Mouse (Mus musculus) retina, postnatal 1 day (tissue): ENCODE data around the gene Gm20708.

Experiments
- DNase-seq: peaks from one replicate; pipeline ENCODE4 v3.0.0-alpha.2; 2012

Gm20708 gene

DNA sequence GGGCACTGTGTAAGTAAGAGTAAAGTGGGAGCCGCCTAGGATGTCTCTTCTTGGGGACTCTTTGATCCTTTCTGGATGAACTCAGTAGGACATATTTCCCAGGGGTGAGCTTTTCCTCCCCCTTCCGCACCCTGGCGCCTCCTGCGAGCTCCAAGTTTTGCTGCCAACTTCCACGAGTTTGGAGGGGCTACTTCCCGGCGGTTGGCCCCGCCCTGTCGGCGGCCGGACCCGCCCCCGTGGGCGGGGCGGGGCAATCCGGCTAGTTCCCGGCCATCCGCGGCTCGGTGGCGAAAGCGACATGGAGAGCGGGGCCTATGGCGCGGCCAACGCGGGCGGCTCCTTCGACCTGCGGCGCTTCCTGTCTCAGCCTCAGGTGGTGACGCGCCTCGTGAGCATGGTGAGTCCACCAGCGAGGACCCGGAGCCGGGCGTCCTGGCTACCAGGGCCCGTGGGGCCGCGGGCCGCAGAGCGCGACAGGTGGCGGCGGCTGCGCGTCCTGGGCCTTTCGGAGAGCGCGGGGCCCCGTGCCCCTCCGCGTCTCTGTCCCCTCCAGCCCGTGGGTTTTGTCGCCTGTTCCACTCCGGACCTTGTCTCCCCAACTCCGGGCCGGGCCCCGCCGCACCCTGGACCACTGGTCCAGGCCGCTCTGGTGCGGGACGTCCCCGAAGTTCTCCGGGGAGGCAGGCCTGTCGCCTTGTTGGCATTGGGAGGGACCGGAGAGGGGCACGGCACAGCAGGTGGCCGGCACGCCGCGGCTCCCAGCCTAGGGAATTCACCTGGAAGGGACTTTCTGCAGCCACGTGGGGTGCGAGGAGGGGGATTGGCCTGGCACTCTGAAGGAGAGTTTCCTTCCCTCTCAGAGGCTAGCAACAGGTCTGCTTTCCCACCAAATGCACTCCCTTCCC is at the start of gene Gm20708, which contains the start of gene Syngr2:
Gm20708 (plus strand) TSS at position 262 of the 905 bp plus-strand sequence.
Syngr2 (plus strand) TSS at position 262 of the 905 bp plus-strand sequence.
- DNase-seq = peak; percentile 86

- no peak for DNase-seq
Measured at GRCm38 (mm10) chr11:117760374-117761119, 48.9 kb upstream of the Gm20708 start.

- no peak for DNase-seq
Measured at GRCm38 (mm10) chr11:117761801-117762200, 47.7 kb upstream of the Gm20708 start.

DNA sequence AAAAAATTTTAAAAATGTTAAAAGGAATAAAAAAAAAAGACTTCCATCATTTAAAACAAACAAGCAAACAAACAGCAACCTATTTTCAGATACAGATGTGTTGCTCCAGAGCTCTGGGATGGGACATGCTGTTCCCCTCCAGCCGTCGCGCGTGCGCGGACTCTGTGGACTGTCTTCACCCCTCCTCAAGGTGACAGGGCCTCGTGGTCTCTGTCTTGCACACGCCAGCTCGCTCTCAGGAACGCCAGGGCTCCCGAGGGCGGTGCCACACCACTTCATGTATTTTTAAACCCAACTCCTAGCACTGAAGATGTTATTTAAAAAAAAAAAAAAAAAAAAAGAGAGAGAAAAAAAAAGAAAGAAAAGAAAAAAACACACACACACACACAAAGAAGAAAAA is 47.2 kb upstream of the Gm20708 start:
- DNase-seq = no peak

DNA sequence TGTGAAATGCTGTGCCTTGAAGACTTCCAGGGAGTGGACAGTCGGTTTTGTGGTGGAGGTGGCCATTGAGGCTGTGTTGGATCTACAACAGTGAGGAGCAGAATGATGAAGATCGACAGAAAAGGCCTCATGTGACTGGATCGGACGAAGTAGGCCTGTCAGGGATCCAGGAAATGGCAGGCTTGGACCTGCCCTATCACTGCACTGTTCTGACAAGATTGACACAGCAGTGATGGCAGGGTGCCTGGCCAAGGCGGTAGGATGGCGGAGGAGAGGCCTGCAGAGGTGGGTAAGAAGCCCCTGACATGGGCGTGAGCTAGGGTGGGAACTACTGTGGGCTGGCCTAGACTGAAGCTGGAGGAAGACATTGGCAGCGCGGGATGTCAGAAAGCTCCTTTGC is 45.1 kb upstream of the Gm20708 start:
- no peak for DNase-seq

DNA sequence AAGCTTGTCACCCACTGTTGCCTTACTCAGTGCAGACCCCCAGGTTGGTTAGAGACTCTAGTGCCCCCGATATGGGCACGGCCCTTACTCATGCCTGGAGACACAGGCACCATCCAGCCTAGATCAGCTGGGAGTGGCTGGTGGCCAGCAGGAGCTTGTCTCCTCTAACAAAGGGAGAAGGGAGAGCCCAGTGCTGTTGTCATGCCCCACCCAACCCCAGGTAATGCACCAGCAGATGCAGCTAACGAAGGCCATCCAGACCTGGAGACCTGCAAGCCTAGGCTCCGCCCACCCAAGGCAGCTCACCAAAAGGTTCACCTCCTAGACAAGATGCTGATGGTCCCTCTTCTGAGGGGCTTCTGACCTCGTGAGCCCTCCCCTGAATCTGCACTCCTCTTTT is 44.1 kb upstream of the Gm20708 start:
- DNase-seq = no peak

DNA sequence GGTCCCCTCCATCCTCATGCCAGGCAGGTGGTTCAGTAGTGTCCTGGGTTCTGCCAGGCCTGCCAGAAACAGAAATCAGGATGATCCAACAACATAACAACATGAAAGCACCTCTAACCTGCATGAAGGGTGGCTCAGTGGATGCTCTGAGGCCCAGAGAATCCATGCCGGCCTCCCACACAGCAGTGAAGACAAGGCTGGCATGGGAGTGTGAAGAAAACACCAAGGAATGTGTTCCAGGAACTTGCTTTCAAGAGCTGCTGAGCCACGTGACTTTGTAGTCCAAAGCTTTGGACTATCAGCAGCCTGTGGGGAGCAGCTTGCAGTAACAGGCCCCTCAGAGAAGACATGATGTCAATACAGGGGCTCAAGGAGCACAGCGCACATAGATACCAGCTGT is 43.2 kb upstream of the Gm20708 start:
- no peak for DNase-seq

DNA sequence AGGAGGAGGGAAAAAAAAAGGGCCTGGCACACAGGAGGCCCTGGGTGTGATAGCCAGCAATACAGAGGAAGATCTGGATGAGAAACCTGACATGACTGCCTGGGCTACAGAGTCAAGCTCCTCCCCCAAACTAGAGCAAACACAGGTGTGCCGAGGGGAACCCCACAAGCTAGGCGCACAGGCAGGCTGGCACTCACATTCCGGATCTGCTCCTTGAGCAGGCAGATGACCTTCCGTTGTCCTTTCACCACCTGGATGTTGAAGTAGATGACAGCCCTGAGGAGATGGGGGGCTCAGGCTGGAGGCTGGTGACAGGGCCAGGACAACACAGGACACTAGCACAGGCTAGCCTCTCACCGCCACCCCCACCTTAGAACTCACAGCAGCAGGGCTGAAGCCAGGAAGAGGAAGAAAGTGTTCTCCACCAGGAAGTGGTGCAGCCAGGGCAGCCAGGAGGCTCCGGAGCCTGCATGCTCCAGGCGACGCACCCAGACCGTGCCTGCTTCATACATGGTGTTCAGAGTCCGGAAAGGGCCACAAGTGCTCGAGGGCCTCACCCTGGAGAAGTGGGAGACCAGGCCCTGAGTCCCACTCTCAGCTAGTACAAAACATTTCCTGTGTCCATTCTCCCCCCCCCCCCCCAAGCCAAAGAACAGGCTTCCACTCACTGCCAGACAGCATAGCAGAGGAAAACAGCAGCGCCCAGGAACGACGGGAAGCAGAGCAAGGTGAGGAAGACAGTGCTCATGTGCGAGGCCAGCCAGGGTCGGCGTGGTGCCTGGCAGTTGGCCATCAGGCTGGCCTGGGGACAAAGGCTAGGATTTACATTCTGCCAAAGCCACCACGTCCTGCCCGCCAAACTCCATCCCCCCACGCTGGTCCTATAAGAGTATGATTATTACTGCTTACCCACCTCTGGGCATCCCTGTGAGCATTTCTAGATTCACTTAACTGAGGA is 40.5 kb upstream of the Gm20708 start:
- DNase-seq = no peak

GRCm38 (mm10) chr11:117769683-117770047 is 39.8 kb upstream of the Gm20708 start:
- DNase-seq = peak; percentile 7

DNA sequence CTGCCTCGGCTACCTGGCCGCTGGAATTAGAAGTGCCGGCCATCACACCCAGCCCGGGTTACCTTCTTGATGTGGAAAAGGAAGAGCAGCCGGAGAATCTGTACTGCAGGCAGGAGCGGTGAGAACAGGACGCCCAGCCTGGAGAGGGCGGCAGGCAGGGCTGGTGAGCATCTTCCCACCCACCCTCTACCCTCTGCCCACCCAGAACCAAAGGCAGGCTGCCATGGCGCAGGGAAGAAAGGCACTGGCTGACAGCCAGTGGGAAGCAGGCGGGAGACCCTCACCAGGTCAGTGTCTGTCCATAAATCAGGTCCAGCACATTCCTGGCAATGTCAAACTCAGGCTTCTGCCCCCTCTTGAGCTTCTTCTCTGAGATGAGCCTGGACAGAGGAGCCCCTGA is 39.1 kb upstream of the Gm20708 start:
- DNase-seq = no peak

DNA sequence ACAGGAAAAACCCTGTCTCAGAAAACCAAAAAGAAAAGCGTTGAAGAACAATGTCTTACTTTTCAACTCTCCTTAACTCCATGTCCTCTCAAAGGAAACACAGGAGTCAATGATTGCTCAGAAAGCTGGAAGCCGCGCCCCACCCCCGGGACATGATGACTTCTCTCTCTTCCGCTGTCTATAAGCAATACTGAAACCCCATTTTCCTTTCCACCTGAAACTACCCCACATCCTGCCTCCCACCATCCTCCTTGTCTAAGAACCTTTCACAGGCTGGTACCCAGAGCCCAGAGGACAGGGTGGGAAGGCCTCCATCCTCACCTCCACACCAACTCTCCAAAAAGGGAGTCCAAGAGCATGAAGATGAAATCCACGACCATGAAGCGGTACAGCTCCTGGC is 37.1 kb upstream of the Gm20708 start:
- no peak for DNase-seq

GRCm38 (mm10) chr11:117774925-117775324 is 34.5 kb upstream of the Gm20708 start:
- DNase-seq = no peak

GRCm38 (mm10) chr11:117775540-117775939 is 33.9 kb upstream of the Gm20708 start:
- no peak for DNase-seq

DNA sequence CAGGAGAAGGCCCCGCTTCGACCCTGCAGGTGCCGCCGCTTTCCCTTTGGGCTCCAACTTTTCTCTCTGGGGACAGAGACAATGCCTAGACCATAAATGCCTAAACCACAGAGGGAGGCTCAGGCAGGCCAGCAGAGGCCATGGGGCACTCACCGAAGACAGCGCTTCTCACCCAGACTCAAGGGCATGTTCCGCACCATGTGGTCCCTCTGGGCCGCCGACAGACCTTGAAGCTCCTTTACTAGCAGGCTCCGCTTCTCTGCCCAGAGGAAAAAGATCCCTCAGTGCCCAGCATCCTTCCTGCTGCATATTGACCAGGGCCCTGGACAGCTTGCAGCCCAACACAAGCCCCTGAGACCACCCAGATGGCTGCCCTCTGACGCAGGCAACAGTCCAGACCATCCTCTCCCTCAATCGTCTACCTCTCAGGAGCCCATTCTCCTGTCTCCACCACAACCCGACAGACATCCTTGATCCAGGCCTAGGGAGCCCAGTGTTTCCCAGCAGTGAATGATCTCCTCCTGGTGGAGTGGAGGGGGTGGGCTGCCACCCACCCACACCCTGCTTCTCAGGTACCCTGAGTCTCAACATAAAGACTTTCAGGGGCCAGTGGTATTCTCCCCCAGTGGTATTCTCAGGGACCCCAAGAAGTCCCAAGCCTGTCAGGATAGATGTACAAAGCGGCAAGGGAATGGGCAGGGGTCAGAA is 33.2 kb upstream of the Gm20708 start:
- no peak for DNase-seq

DNA sequence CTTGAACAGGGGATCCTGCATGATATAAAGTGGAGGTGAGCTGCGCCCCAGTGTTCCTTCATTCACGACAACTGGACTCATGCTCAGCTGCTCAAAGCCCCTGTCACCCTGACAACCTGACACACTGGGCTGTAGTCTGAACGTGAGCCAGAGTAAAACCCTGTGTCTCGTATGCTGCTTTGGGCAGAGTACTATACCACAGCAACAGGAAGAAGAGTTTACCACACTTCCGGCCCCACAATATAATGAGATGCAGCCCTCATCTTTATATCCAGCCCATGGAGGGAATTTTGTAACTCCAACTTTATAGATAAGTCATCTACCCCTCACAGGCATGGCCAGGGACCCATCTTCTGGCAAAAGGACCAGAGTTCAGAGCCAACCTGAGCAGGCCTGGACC is 32.4 kb upstream of the Gm20708 start:
- DNase-seq = no peak

GRCm38 (mm10) chr11:117778031-117778430 is 31.4 kb upstream of the Gm20708 start:
- no peak for DNase-seq

- no peak for DNase-seq
Measured at GRCm38 (mm10) chr11:117778851-117779433, 30.5 kb upstream of the Gm20708 start.

DNA sequence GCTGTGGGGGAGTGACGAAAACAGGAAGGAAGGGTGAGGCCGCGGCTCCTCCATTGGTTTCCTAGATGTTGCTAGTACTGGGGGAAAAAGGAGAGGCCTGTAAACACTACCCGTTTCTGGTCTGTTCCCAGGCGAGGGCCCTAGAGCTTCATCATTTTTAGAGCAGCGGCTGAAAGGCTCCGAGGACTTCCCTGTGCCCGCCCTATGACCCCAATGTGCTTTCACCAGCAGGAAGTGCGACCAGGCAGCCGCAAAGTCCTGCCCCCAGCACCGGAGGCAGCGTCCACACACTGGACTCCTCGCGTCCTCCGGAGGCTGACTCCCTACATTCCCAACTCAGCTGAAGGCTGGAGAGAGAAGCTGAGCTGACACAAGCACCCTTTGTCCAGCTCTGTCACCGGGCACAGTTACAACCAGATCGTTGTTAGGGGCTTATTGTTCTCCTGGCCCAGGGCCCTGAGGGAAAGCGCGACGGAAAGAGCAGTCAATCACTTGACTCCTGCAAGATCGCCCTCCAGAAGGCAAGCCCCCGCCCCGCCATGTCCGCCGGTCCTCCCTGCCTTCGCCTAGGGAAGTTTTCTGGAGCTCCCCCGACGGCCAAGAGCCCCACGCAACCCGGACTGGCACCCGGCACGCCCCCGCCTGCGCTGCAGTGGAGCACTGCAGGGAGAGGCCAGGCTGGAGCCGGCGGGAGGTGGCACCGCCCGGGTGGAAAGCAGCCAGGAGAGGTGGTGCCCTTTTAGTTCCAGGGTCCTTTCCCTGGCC is 29.9 kb upstream of the Gm20708 start:
- peak; percentile 86 for DNase-seq

GRCm38 (mm10) chr11:117780199-117780515 is 29.3 kb upstream of the Gm20708 start:
- DNase-seq = no peak

DNA sequence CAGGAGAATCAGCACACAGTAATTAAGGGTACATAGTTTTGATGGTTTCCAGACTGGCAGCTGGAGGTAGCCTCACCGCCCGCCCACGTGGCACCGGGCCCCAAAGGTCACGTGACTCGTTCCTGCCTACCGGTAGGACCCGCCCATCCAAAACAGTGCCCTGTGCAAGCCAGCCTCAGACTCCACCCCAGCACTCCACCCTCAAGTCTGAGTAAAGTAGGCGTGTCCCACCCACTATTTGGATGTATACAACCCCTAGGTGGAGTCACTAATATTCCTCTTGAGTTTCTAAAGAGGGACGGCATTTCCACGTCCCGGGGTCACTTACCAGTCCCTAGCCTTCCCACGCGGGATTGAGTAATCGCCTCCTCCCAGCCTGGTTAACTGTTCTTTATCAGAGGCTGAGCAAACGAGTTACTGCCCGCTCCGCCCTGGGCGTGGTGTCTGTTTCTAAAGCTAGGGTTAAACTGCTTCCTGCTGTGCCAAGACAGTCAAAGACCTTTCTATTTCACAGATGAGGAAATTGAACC is 28.8 kb upstream of the Gm20708 start:
- DNase-seq = peak; percentile 71
